Mouse (Mus musculus): ENCODE measurements around the gene Klra8. TPM values are rescaled to one million over a fixed set of nuclear protein-coding genes. Genes with fewer than 3 reads are reported as not detected.

Klra8 gene
- polyA plus RNA-seq (2012; ENCODE audit: low replicate concordance): not detected in 2 replicates

DNA sequence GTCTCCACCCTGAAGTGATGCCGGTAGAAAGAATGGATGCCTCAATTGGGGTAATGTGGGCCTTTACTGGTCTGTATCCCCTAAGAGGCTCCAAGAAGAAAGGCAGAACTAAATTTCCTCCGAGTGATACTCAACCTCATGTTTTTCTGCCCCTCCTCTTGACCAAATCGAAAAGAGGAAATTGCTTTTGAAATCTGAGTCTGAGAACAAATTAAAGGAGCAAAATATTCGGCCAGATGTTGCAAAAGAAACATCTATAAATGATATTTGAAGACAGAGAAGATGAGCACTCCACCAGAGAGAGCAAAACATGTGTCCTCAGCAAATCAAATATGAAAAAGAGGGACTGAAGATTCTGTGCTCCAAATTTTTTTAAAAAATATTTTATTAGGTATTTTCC lies at the start of gene Klra8:
TSS of gene Klra8 (minus strand) at position 101 of the 400 bp plus-strand sequence.

GRCm38 (mm10) chr6:130067171-130067570 lies 62.5 kb downstream of the Klra8 start, which contains the start of gene Klra4:
TSS of gene Klra4 (minus strand) at chr6:130067271.

Other genes starting within 250 kb of the Klra8 start
- not detected in 2 replicates for gene Klra5, start 212.2 kb downstream of the Klra8 start, polyA plus RNA-seq (2012; ENCODE audit: low replicate concordance)
- not detected in 2 replicates for gene Klra6, start 102.9 kb downstream of the Klra8 start, polyA plus RNA-seq (2012; ENCODE audit: low replicate concordance)
- gene Klra4, start 62.6 kb downstream of the Klra8 start, polyA plus RNA-seq (2012; ENCODE audit: low replicate concordance): not detected in 2 replicates
- not detected in 2 replicates for gene Klra9, start 63.2 kb upstream of the Klra8 start, polyA plus RNA-seq (2012; ENCODE audit: low replicate concordance)
- not detected in 2 replicates for gene Klra7, start 103.4 kb upstream of the Klra8 start, polyA plus RNA-seq (2012; ENCODE audit: low replicate concordance)
- gene Klra10, start 152.0 kb upstream of the Klra8 start, polyA plus RNA-seq (2012; ENCODE audit: low replicate concordance): not detected in 2 replicates
- gene Klra3, start 207.7 kb upstream of the Klra8 start, polyA plus RNA-seq (2012; ENCODE audit: low replicate concordance): 0.43 TPM in 1 of 2 replicates, not detected in the other

Measured in leukemia stem cell, adult 10-12 weeks (primary cell).